Mouse (Mus musculus): ENCODE data around the gene Dpf3. TPM values are rescaled to one million over a fixed set of nuclear protein-coding genes. Genes with fewer than 3 reads are reported as not detected.

Gene Dpf3
- polyA plus RNA-seq, 1 experiment from 2014 or later: 19.3 TPM

- Histone ChIP-seq H3K9ac (ENCODE audit: low read depth, low read length) (no peak overlapping the region), H3K36me3 (ENCODE audit: control insufficient read depth, insufficient read depth, low read length) (no peaks in the 10 kb centered on the region), H3K4me3 (ENCODE audit: low read depth, low read length) (no peak overlapping the region), H3K4me2 (ENCODE audit: low read length) (no peak overlapping the region), H3K27ac (ENCODE audit: low read length) (no peak overlapping the region), H3K4me1 (ENCODE audit: control insufficient read depth, insufficient read depth, low read length) (no peaks in the 10 kb centered on the region; the same call in 1 of the 2 replicates), H3K27me3 (ENCODE audit: control insufficient read depth, insufficient read depth, low read depth, low read length) (no peaks in the 10 kb centered on the region), H3K9me3 (replicated peaks; ENCODE audit: control insufficient read depth, low read length, poor library complexity, severe bottlenecking) (no peaks in the 10 kb centered on the region)
- WGBS: 35% methylated on average over 6 of the region's 6 CpGs
- ATAC-seq: no peak
These were observed 20.7 kb downstream of the Dpf3 start for GRCm38 (mm10) chr12:83466508-83467430.

- H3K27ac ChIP-seq (ENCODE audit: low read length): no peak overlapping the region
- H3K9me3 ChIP-seq (replicated peaks; ENCODE audit: control insufficient read depth, low read length, poor library complexity, severe bottlenecking): no peaks in the 10 kb centered on the region
- H3K9ac ChIP-seq (ENCODE audit: low read depth, low read length): no peak overlapping the region
- 87% methylated on average over 4 of the region's 4 CpGs for WGBS
- no peak overlapping the region for H3K4me2 ChIP-seq (ENCODE audit: low read length)
- H3K36me3 ChIP-seq (ENCODE audit: control insufficient read depth, insufficient read depth, low read length): no peaks in the 10 kb centered on the region
- no peak overlapping the region for H3K4me3 ChIP-seq (ENCODE audit: low read depth, low read length)
- no peaks in the 10 kb centered on the region; the same call in 1 of the 2 replicates for H3K4me1 ChIP-seq (ENCODE audit: control insufficient read depth, insufficient read depth, low read length)
- H3K27me3 ChIP-seq (ENCODE audit: control insufficient read depth, insufficient read depth, low read depth, low read length): no peaks in the 10 kb centered on the region
- no peak for ATAC-seq
These were observed 21.5 kb downstream of the Dpf3 start for GRCm38 (mm10) chr12:83466053-83466452.

- H3K4me2 ChIP-seq (ENCODE audit: low read length): no peak overlapping the region
- no peaks in the 10 kb centered on the region for H3K36me3 ChIP-seq (ENCODE audit: control insufficient read depth, insufficient read depth, low read length)
- H3K27me3 ChIP-seq (ENCODE audit: control insufficient read depth, insufficient read depth, low read depth, low read length): no peaks in the 10 kb centered on the region
- H3K4me3 ChIP-seq (ENCODE audit: low read depth, low read length): no peak overlapping the region
- H3K4me1 ChIP-seq (ENCODE audit: control insufficient read depth, insufficient read depth, low read length): no peaks in the 10 kb centered on the region; the same call in 1 of the 2 replicates
- ATAC-seq: peak; percentile 51; the same call in 1 of the 2 replicates
- no peaks in the 10 kb centered on the region for H3K9me3 ChIP-seq (replicated peaks; ENCODE audit: control insufficient read depth, low read length, poor library complexity, severe bottlenecking)
- WGBS: 74% methylated on average over 3 of the region's 3 CpGs
- no peak overlapping the region for H3K9ac ChIP-seq (ENCODE audit: low read depth, low read length)
- no peak overlapping the region for H3K27ac ChIP-seq (ENCODE audit: low read length)
These were observed 27.2 kb downstream of the Dpf3 start for GRCm38 (mm10) chr12:83460272-83460671.

GRCm38 (mm10) chr12:83454697-83455321, 32.7 kb downstream of the Dpf3 start:
- WGBS: 58% methylated on average over 5 of the region's 5 CpGs
- H3K9me3 ChIP-seq (replicated peaks; ENCODE audit: control insufficient read depth, low read length, poor library complexity, severe bottlenecking): no peaks in the 10 kb centered on the region
- no peaks in the 10 kb centered on the region for H3K36me3 ChIP-seq (ENCODE audit: control insufficient read depth, insufficient read depth, low read length)
- no peak for ATAC-seq
- peaks cover 3% of the 10 kb centered on the region; the same call in 1 of the 2 replicates for H3K4me1 ChIP-seq (ENCODE audit: control insufficient read depth, insufficient read depth, low read length)
- H3K27me3 ChIP-seq (ENCODE audit: control insufficient read depth, insufficient read depth, low read depth, low read length): no peaks in the 10 kb centered on the region
- H3K4me2 ChIP-seq (ENCODE audit: low read length): no peak overlapping the region
- no peak overlapping the region for H3K4me3 ChIP-seq (ENCODE audit: low read depth, low read length)
- no peak overlapping the region for H3K27ac ChIP-seq (ENCODE audit: low read length)
- H3K9ac ChIP-seq (ENCODE audit: low read depth, low read length): no peak overlapping the region

- H3K27ac ChIP-seq (ENCODE audit: low read length): no peak overlapping the region
- 28% methylated on average over 8 of the region's 8 CpGs for WGBS
- peaks cover 7% of the 10 kb centered on the region for H3K4me1 ChIP-seq (ENCODE audit: control insufficient read depth, insufficient read depth, low read length)
- H3K4me2 ChIP-seq (ENCODE audit: low read length): no peak overlapping the region; the same call in 1 of the 2 replicates
- ATAC-seq: no peak; the same call in 1 of the 2 replicates
- no peaks in the 10 kb centered on the region for H3K27me3 ChIP-seq (ENCODE audit: control insufficient read depth, insufficient read depth, low read depth, low read length)
- no peak overlapping the region for H3K4me3 ChIP-seq (ENCODE audit: low read depth, low read length)
- H3K36me3 ChIP-seq (ENCODE audit: control insufficient read depth, insufficient read depth, low read length): no peaks in the 10 kb centered on the region
- H3K9me3 ChIP-seq (replicated peaks; ENCODE audit: control insufficient read depth, low read length, poor library complexity, severe bottlenecking): no peaks in the 10 kb centered on the region
- H3K9ac ChIP-seq (ENCODE audit: low read depth, low read length): no peak overlapping the region
These were observed 35.7 kb downstream of the Dpf3 start for GRCm38 (mm10) chr12:83451850-83452249.

GRCm38 (mm10) chr12:83450471-83450870, 37.0 kb downstream of the Dpf3 start:
- Histone ChIP-seq H3K9ac (ENCODE audit: low read depth, low read length) (no peak overlapping the region), H3K27me3 (ENCODE audit: control insufficient read depth, insufficient read depth, low read depth, low read length) (no peaks in the 10 kb centered on the region), H3K4me2 (ENCODE audit: low read length) (no peak overlapping the region), H3K27ac (ENCODE audit: low read length) (no peak overlapping the region), H3K9me3 (replicated peaks; ENCODE audit: control insufficient read depth, low read length, poor library complexity, severe bottlenecking) (no peaks in the 10 kb centered on the region), H3K4me3 (ENCODE audit: low read depth, low read length) (no peak overlapping the region), H3K4me1 (ENCODE audit: control insufficient read depth, insufficient read depth, low read length) (peaks cover 7% of the 10 kb centered on the region), H3K36me3 (ENCODE audit: control insufficient read depth, insufficient read depth, low read length) (no peaks in the 10 kb centered on the region)
- no peak for ATAC-seq
- WGBS: 95% methylated on average over 1 of the region's 1 CpGs

GRCm38 (mm10) chr12:83449202-83449601, 38.3 kb downstream of the Dpf3 start:
- Histone ChIP-seq H3K4me1 (ENCODE audit: control insufficient read depth, insufficient read depth, low read length) (peaks cover 7% of the 10 kb centered on the region), H3K9me3 (replicated peaks; ENCODE audit: control insufficient read depth, low read length, poor library complexity, severe bottlenecking) (no peaks in the 10 kb centered on the region), H3K9ac (ENCODE audit: low read depth, low read length) (no peak overlapping the region), H3K36me3 (ENCODE audit: control insufficient read depth, insufficient read depth, low read length) (no peaks in the 10 kb centered on the region), H3K27ac (ENCODE audit: low read length) (no peak overlapping the region), H3K4me2 (ENCODE audit: low read length) (no peak overlapping the region), H3K27me3 (ENCODE audit: control insufficient read depth, insufficient read depth, low read depth, low read length) (no peaks in the 10 kb centered on the region), H3K4me3 (ENCODE audit: low read depth, low read length) (no peak overlapping the region)
- no peak for ATAC-seq
- 85% methylated on average over 7 of the region's 7 CpGs for WGBS

- Histone ChIP-seq H3K4me1 (ENCODE audit: control insufficient read depth, insufficient read depth, low read length) (peaks cover 3% of the 10 kb centered on the region; the same call in 1 of the 2 replicates), H3K9me3 (replicated peaks; ENCODE audit: control insufficient read depth, low read length, poor library complexity, severe bottlenecking) (no peaks in the 10 kb centered on the region), H3K27ac (ENCODE audit: low read length) (no peak overlapping the region), H3K4me3 (ENCODE audit: low read depth, low read length) (no peak overlapping the region), H3K27me3 (ENCODE audit: control insufficient read depth, insufficient read depth, low read depth, low read length) (no peaks in the 10 kb centered on the region), H3K4me2 (ENCODE audit: low read length) (no peak overlapping the region), H3K9ac (ENCODE audit: low read depth, low read length) (no peak overlapping the region), H3K36me3 (ENCODE audit: control insufficient read depth, insufficient read depth, low read length) (no peaks in the 10 kb centered on the region)
- 79% methylated on average over 6 of the region's 6 CpGs for WGBS
- ATAC-seq: no peak
These were observed 41.9 kb downstream of the Dpf3 start for GRCm38 (mm10) chr12:83445587-83445986.

- H3K4me1 ChIP-seq (ENCODE audit: control insufficient read depth, insufficient read depth, low read length): peaks cover 3% of the 10 kb centered on the region; the same call in 1 of the 2 replicates
- WGBS: 82% methylated on average over 2 of the region's 2 CpGs
- no peaks in the 10 kb centered on the region for H3K9me3 ChIP-seq (replicated peaks; ENCODE audit: control insufficient read depth, low read length, poor library complexity, severe bottlenecking)
- no peaks in the 10 kb centered on the region for H3K36me3 ChIP-seq (ENCODE audit: control insufficient read depth, insufficient read depth, low read length)
- no peak overlapping the region for H3K27ac ChIP-seq (ENCODE audit: low read length)
- no peak overlapping the region for H3K4me2 ChIP-seq (ENCODE audit: low read length)
- no peaks in the 10 kb centered on the region for H3K27me3 ChIP-seq (ENCODE audit: control insufficient read depth, insufficient read depth, low read depth, low read length)
- no peak overlapping the region for H3K9ac ChIP-seq (ENCODE audit: low read depth, low read length)
- ATAC-seq: no peak
- no peak overlapping the region for H3K4me3 ChIP-seq (ENCODE audit: low read depth, low read length)
These were observed 43.1 kb downstream of the Dpf3 start for GRCm38 (mm10) chr12:83444448-83444847.
